Mouse (Mus musculus) forebrain, postnatal 0 days (tissue): ENCODE data around the gene Gm20708. TPM values are rescaled to one million over a fixed set of nuclear protein-coding genes. Genes with fewer than 3 reads are reported as not detected.
A peak's percentile ranks its signal among the peaks of the same experiment; 100 is the strongest.
"Not testable (repeated sequence)": the region's sequence is repeated elsewhere in the genome, so short reads cannot be mapped to it uniquely, and the experiment has no call there.

Experiments
- ATAC-seq: fragments of 200-750 bp; cut with Nextera tagmentation; 2 replicates; pipeline ENCODE4 v1.8.0; 2017; ENCODE audit warnings: mild to moderate bottlenecking, moderate library complexity
- DNase-seq: peaks from one replicate; pipeline ENCODE4 v3.0.0-alpha.2; 2015
- H3K27ac ChIP-seq: fragments of 300-500 bp; sonication (generic); 2 replicates; pipeline ENCODE4 v1.5.1; 2014; ENCODE audit warnings: low read depth, mild to moderate bottlenecking, antibody characterized with exemption, low read length, moderate library complexity, mixed read lengths
- H3K27me3 ChIP-seq: fragments of 300-500 bp; sonication (generic); 2 replicates; pipeline ENCODE4 v1.6.1; 2014; ENCODE audit warnings: mild to moderate bottlenecking, low read length, mixed read lengths; ENCODE audit not compliant: insufficient read depth
- H3K36me3 ChIP-seq: fragments of 300-500 bp; sonication (generic); 2 replicates; pipeline ENCODE4 v1.6.1; 2014; ENCODE audit warnings: mild to moderate bottlenecking, moderate library complexity; ENCODE audit not compliant: insufficient read depth
- H3K4me1 ChIP-seq: fragments of 300-500 bp; sonication (generic); 2 replicates; pipeline ENCODE4 v1.6.1; 2014; ENCODE audit warnings: antibody characterized with exemption; ENCODE audit not compliant: insufficient read depth
- H3K4me2 ChIP-seq: fragments of 300-500 bp; sonication (generic); 2 replicates; pipeline ENCODE4 v1.6.1; 2014; ENCODE audit warnings: low read depth, mild to moderate bottlenecking, moderate library complexity
- H3K4me3 ChIP-seq: fragments of 300-500 bp; sonication (generic); 2 replicates; pipeline ENCODE4 v1.5.1; 2014; ENCODE audit warnings: low read depth, low read length, mixed read lengths
- H3K9ac ChIP-seq: fragments of 300-500 bp; sonication (generic); 2 replicates; pipeline ENCODE4 v1.6.1; 2014; ENCODE audit warnings: mild to moderate bottlenecking
- H3K9me3 ChIP-seq: fragments of 300-500 bp; sonication (generic); 2 replicates; pipeline ENCODE4 v1.6.1; 2016; ENCODE audit warnings: low read length
- CTCF ChIP-seq: sonication (generic); IDR thresholded peaks from 2 replicates; pipeline ENCODE4 v1.5.1; 2016; ENCODE audit warnings: antibody characterized with exemption, control low read depth, low read depth
- WGBS: fragments of 180-500 bp; shearing (Covaris S2); extraction: QIAGEN DNeasy Blood & Tissue Kit; methylation state at CpG from one replicate; pipeline ENCODE4 v1.1.7; 2014; 5-methylcytosine and 5-hydroxymethylcytosine counted together
- polyA plus RNA-seq: library from polyadenylated mRNA; unstranded; fragments of >200 nt; fragmentation: Nextera tagmentation; extraction: Ambion mirVana; gene quantifications from 2 replicates; pipeline ENCODE4 v1.2.1, GENCODE M21; 2015
- total RNA-seq: library from RNA; depleted of rRNA; stranded (reverse); fragments of >200 nt; gene quantifications from 2 replicates; pipeline ENCODE4 v1.2.3, GENCODE M21; 2014

The Gm20708 gene
- total and polyA plus RNA-seq, 2 experiments from 2014 or later: 1.1 to 2.0 TPM

DNA sequence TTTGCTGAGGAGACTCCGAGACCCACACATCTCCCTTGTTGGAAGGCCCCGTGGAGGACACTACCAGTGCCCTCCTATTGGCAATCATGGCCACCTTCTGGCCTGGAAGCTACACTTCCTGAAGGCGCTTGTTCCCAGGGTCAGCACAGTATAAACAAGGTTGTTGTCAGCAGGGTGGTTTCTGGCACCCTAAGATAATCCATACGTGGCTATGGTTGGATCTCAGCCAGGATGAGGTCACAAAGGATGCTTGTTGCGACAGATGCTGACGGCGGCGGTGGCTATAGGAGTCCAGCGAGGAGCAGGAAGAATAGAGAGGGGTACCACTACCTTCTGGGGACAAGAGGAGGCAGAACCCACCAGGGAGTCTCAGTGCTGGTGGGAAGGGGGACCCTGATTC lies 20.9 kb downstream of the Gm20708 start:
- no peak overlapping the region for H3K27ac ChIP-seq
- no peak overlapping the region for H3K4me2 ChIP-seq
- WGBS: 55% methylated on average over 9 of the region's 9 CpGs
- no peak overlapping the region for H3K9ac ChIP-seq
- H3K27me3 ChIP-seq: no peaks in the 10 kb centered on the region
- no peaks in the 10 kb centered on the region for H3K9me3 ChIP-seq
- DNase-seq (no peak), ATAC-seq (no peak)
- no peak for TF ChIP-seq CTCF
- no peak overlapping the region for H3K4me3 ChIP-seq
- H3K4me1 ChIP-seq: peaks cover 2% of the 10 kb centered on the region; the same call in 1 of the 2 replicates
- no peaks in the 10 kb centered on the region for H3K36me3 ChIP-seq

DNA sequence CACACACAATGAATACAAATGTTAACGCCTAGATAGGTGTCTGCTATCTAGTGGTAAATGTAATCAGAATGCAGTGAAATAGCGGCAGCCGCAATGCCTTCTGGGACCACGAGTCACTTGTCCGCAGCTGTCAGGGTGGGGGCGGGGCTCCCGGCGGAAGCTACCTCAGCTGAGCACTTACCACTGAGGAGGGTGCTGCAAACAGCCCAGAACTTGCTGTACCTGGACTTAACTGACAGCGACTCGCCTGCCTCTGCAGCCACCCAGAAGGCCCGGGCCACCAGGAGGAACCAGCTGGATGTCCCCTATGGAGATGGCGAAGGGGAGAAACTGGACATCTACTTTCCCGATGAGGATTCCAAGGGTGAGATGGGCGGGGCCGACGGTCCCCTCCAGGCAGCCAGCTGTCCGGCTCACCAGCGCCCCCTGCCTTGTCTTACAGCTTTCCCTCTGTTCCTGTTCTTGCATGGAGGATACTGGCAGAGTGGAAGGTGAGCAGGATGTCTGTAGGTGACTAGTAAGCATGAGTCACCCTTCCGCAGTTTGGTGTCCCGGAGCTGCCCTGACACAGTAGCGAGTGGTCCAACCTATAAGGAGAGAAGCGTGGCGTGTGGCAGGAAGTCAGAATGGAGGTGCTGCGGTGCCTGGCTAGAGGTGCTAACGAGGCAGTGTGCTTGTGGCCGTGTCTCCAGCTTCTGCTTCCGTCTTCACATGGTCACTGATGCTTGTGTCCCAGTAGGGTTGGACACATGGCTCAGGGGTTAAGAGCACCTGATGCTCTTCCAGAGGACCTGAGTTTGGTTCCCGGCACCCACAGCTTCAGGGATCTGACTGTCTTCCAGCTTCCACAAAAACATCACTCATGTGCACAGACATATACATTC lies 22.9 kb downstream of the Gm20708 start:
- TF ChIP-seq CTCF: peak; percentile 71
- DNase-seq (peak; percentile 84), ATAC-seq (peak; percentile 85)
- Histone ChIP-seq H3K4me1 (no peaks in the 10 kb centered on the region), H3K9me3 (no peaks in the 10 kb centered on the region), H3K9ac (peak overlapping the region; percentile 33), H3K4me2 (peak overlapping the region; percentile 44), H3K4me3 (peak overlapping the region; percentile 30), H3K27ac (peak overlapping the region; percentile 45; the same call in 1 of the 2 replicates), H3K36me3 (no peaks in the 10 kb centered on the region), H3K27me3 (no peaks in the 10 kb centered on the region)
- 20% methylated on average over 28 of the region's 28 CpGs for WGBS

DNA sequence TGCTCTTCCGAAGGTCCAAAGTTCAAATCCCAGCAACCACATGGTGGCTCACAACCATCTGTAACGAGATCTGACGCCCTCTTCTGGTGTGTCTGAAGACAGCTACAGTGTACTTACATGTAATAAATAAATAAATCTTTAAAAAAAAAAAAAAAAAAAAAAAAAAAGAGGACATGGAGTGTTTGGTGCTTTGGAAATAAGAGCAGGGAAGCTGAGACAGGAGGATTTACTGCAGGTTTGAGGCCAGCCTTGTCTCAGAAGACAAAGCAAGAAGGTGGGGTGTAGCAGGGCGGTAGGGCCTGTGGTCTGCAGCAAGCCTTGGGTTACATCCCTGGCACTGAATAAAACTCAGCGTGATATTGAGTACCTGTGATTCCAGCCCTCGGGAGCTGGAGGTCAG lies 24.0 kb downstream of the Gm20708 start:
- H3K27me3 ChIP-seq, H3K27ac ChIP-seq, H3K9ac ChIP-seq, DNase-seq, H3K4me1 ChIP-seq, H3K9me3 ChIP-seq, H3K4me3 ChIP-seq, ATAC-seq, H3K4me2 ChIP-seq, H3K36me3 ChIP-seq: not testable (repeated sequence)
- 87% methylated on average over 4 of the region's 6 CpGs for WGBS

DNA sequence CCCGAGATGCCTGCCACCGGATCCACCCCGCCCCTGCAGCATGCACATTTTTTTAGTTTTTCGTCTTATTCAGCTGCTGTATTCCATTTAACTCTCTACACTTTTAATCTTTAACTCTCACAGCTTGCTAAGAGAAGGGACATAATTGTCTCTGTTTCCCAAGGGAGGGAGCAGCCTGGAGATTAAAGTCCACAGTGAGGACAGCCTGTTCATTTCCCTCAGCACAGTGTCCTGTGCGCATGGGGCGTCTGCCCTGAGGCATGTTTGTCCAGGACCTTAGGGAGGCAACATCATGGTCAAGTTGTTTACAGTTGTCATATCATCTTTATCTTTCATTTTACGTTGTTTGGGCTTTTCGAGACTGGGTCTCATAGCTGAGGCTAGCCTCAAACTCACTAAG lies 24.6 kb downstream of the Gm20708 start:
- Histone ChIP-seq H3K27me3 (no peaks in the 10 kb centered on the region), H3K9ac (no peak overlapping the region), H3K4me3 (no peak overlapping the region), H3K9me3 (no peaks in the 10 kb centered on the region), H3K4me1 (no peaks in the 10 kb centered on the region), H3K36me3 (no peaks in the 10 kb centered on the region), H3K4me2 (no peak overlapping the region), H3K27ac (no peak overlapping the region)
- WGBS: 90% methylated on average over 8 of the region's 8 CpGs
- ATAC-seq (no peak), DNase-seq (no peak)
- TF ChIP-seq CTCF: no peak

DNA sequence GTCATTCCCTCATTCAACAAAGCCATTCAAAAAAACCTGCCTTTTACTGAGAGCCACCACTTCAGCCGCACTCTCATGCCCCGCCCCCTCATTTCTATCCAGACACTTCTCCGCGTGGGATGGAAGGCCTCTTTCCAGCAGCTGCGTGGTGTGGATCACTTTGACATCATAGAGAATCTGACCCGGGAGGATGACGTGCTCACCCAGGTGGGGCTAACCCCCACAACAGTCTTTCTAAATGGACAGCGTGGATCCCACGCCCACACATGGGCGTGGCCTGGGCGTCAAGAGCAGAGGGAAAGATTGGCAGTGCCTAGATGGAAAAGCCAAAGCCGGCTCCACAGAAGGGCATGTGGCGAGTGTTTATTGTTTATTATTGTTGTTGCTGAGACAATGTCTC lies 26.8 kb downstream of the Gm20708 start:
- Histone ChIP-seq H3K9ac (no peak overlapping the region), H3K9me3 (no peaks in the 10 kb centered on the region), H3K27me3 (no peaks in the 10 kb centered on the region), H3K4me1 (no peaks in the 10 kb centered on the region), H3K4me3 (peak overlapping the region; percentile 16; the same call in 1 of the 2 replicates), H3K4me2 (peak overlapping the region; percentile 34), H3K36me3 (no peaks in the 10 kb centered on the region), H3K27ac (no peak overlapping the region)
- no peak for TF ChIP-seq CTCF
- WGBS: 23% methylated on average over 13 of the region's 13 CpGs
- ATAC-seq: peak; percentile 16; the same call in 1 of the 2 replicates
- peak; percentile 48 for DNase-seq

DNA sequence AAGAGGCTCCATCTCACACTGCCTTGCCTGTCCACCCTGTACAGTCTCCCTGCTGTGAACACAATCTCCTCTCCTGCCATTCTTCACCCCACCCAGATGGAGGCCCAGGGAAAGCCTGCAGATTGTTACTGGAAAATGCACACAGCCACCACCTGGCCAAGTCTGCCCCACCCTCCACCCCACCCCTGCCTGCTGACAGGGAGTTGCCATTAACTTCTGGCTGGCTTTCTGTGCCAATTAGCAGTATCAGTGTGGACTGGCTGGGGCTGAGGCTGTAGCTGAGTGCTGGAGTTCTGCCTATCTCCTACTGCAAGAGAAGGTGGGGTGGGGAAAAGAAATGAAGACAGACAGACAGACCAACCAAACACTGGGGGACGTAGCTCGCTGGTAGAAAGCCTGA lies 29.1 kb downstream of the Gm20708 start:
- Histone ChIP-seq H3K9me3 (no peaks in the 10 kb centered on the region), H3K4me2 (no peak overlapping the region), H3K9ac (no peak overlapping the region), H3K4me3 (no peak overlapping the region), H3K36me3 (no peaks in the 10 kb centered on the region), H3K4me1 (no peaks in the 10 kb centered on the region), H3K27ac (no peak overlapping the region), H3K27me3 (no peaks in the 10 kb centered on the region)
- DNase-seq (no peak), ATAC-seq (no peak)
- no peak for TF ChIP-seq CTCF
- WGBS: 71% methylated on average over 2 of the region's 2 CpGs

DNA sequence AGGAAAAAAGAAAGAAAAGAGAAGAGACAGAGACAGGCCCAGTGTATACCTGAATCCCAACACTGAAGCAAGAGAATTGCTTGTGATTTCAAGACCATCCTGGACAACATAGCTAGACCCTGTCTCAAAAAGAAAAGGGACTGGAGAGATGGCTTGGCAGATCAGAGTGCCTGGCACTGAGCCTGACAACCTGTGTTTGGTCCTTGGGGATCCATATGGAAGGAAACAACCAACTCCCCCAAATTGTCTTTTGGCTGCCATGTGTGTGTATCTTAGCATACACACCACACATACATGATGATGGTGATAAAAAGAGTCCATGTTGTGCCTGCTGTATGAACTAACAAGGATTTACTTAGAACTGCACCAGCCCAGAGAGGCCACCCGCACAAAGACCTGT lies 29.6 kb downstream of the Gm20708 start:
- Histone ChIP-seq H3K36me3 (no peaks in the 10 kb centered on the region), H3K9ac (no peak overlapping the region), H3K9me3 (no peaks in the 10 kb centered on the region), H3K4me3 (no peak overlapping the region), H3K27me3 (no peaks in the 10 kb centered on the region), H3K4me1 (no peaks in the 10 kb centered on the region), H3K4me2 (no peak overlapping the region), H3K27ac (no peak overlapping the region)
- TF ChIP-seq CTCF: no peak
- 68% methylated on average over 1 of the region's 1 CpGs for WGBS
- no peak for DNase-seq
- no peak for ATAC-seq
